10 mouse cellular contexts compared by ENCODE assay signal in the genomic region with DNA sequence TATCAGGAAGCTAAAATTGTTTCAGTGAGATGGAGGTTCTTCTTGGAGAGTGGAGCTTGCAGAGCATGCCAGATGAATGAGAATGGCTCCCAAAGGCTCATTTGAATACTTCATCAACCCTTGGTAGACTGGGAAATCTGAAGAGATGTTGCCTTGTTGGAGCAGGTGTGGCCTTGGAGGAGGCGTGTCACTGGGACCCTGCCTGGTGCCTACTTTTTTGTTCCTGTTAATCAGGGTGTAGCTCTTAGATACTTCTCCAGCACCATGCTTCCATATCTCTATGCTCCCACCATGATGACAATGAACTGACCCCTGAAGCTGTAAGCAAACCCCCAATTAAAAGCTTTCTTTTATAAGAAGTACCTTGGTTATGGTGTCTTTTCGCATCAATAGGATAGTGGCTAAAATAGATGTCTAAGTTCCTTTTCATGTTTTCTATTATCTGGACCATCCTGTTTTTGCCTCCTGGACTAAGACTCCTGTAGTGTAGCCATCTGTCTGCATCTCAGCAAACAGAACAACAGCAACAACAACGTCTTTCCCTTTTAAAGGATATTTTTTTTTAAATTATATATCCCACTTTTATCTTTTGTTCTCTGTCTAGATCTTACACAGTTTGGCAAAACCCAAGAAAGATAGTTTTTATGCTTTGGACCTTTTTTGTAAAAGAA.
"Had no signal": no experiment of that assay in that cellular context is flagged by ENCODE, and none has a peak within 500 bp of the region (broad histone marks: within the 10 kb centered on the region; RNA-seq: fewer than 3 reads in every experiment).

No protein-coding gene starts in this region.

- H3K27ac ChIP-seq: kidney, postnatal 0 days; limb, embryonic 13.5 days; neural tube, embryonic 15.5 days had no signal

- DNase-seq: kidney, postnatal 36 days; left cerebral cortex, postnatal 4 days; midbrain, embryonic 14.5 days; right cerebral cortex, adult 18-20 months; right cerebral cortex, postnatal 25 days; thymus, postnatal 4 days had no signal

- H3K4me3 ChIP-seq: limb, embryonic 13.5 days; myocyte; neural tube, embryonic 15.5 days had no signal
